Mouse (Mus musculus) CH12.LX (cell line): ENCODE measurements around the gene Cdca7. TPM values are rescaled to one million over a fixed set of nuclear protein-coding genes. Genes with fewer than 3 reads are reported as not detected.

Experiments
- DNase-seq: peaks from one replicate; pipeline ENCODE4 v3.0.0-alpha.2; 2013; ENCODE audit errors: extremely low read depth
- H3K27ac ChIP-seq: 2 replicates; pipeline ENCODE4 v1.5.1; 2012; ENCODE audit warnings: low read depth, mild to moderate bottlenecking, control low read depth, moderate library complexity; ENCODE audit not compliant: insufficient read depth
- H3K27me3 ChIP-seq: replicated peaks from 2 replicates; pipeline ENCODE3; 2012; ENCODE audit warnings: inconsistent platforms
- H3K36me3 ChIP-seq, 2 experiments: replicated peaks in 1 of 2; 2 replicates each; pipeline versions ENCODE3 to v1.6.1; 2012; ENCODE audit warnings: inconsistent platforms in 1 of 2, low read length in 1 of 2, mild to moderate bottlenecking in 1 of 2, mixed read lengths in 1 of 2, moderate library complexity in 1 of 2; ENCODE audit not compliant: control insufficient read depth in 1 of 2, insufficient read depth in 1 of 2
- H3K4me1 ChIP-seq, 2 experiments: 2 replicates each; pipeline ENCODE4 v1.6.1; 2012; ENCODE audit warnings: inconsistent platforms in 1 of 2, moderate library complexity in 1 of 2; ENCODE audit not compliant: insufficient read depth in 2 of 2, control insufficient read depth in 1 of 2
- H3K4me2 ChIP-seq: 2 replicates; pipeline ENCODE4 v1.6.1; 2012; ENCODE audit warnings: low read depth, mild to moderate bottlenecking, control low read depth; ENCODE audit not compliant: poor library complexity, insufficient read depth, severe bottlenecking
- H3K4me3 ChIP-seq, 3 experiments: fragments of 150-350 bp in 1 of 3; sonication (generic) in 1 of 3; replicated peaks in 1 of 3; 2 replicates each; pipeline versions ENCODE3 to v1.5.1; 2011 to 2012; ENCODE audit warnings: low read depth in 2 of 3, low read length in 2 of 3, mild to moderate bottlenecking in 2 of 3, moderate library complexity in 2 of 3, control low read depth in 1 of 3, improper control_type of control experiment in 1 of 3, inconsistent platforms in 1 of 3, mixed read lengths in 1 of 3; ENCODE audit not compliant: poor library complexity in 1 of 3
- H3K79me2 ChIP-seq: replicated peaks from 2 replicates; pipeline ENCODE4 v1.6.1; 2012; ENCODE audit warnings: mild to moderate bottlenecking, moderate library complexity; ENCODE audit not compliant: control insufficient read depth, poor library complexity, insufficient read depth, severe bottlenecking; ENCODE audit errors: extremely low read depth
- H3K9ac ChIP-seq: 2 replicates; pipeline ENCODE4 v1.6.1; 2012; ENCODE audit warnings: low read depth, mild to moderate bottlenecking, control low read depth, moderate library complexity; ENCODE audit not compliant: insufficient read depth
- H3K9me3 ChIP-seq: replicated peaks from 2 replicates; pipeline ENCODE3; 2012; ENCODE audit warnings: low read length, inconsistent platforms, mixed read lengths
- BHLHE40 ChIP-seq: IDR thresholded peaks from 2 replicates; pipeline ENCODE4 v1.6.1; 2011; ENCODE audit warnings: mild to moderate bottlenecking, low read depth, low read length, improper control_type of control experiment
- CHD1 ChIP-seq: IDR thresholded peaks from 2 replicates; pipeline ENCODE4 v1.6.1; 2012; ENCODE audit warnings: low read depth, low read length, improper control_type of control experiment, inconsistent platforms
- E2F4 ChIP-seq: IDR thresholded peaks from 2 replicates; pipeline ENCODE4 v1.6.1; 2011; ENCODE audit warnings: low read depth, low read length, improper control_type of control experiment; ENCODE audit not compliant: insufficient replicate concordance
- ELF1 ChIP-seq: IDR thresholded peaks from 2 replicates; pipeline ENCODE4 v1.6.1; 2014; ENCODE audit warnings: low read depth, mild to moderate bottlenecking, inconsistent platforms, low read length, improper control_type of control experiment
- ETS1 ChIP-seq: conservative IDR thresholded peaks from 2 replicates; pipeline ENCODE4 v1.6.1; 2012; ENCODE audit warnings: low read depth, mild to moderate bottlenecking, inconsistent platforms, low read length, improper control_type of control experiment, moderate library complexity
- HCFC1 ChIP-seq: IDR thresholded peaks from 2 replicates; pipeline ENCODE4 v1.6.1; 2012; ENCODE audit warnings: low read depth, mild to moderate bottlenecking, inconsistent platforms, low read length, improper control_type of control experiment
- IRF4 ChIP-seq: IDR thresholded peaks from 2 replicates; pipeline ENCODE4 v1.6.1; 2014; ENCODE audit warnings: low read depth, mild to moderate bottlenecking, inconsistent platforms, low read length, improper control_type of control experiment
- JUN ChIP-seq: IDR thresholded peaks from 2 replicates; pipeline ENCODE4 v1.6.1; 2011; ENCODE audit warnings: low read depth, mild to moderate bottlenecking, low read length, improper control_type of control experiment, moderate library complexity; ENCODE audit not compliant: insufficient read depth
- MEF2A ChIP-seq: IDR thresholded peaks from 2 replicates; pipeline ENCODE4 v1.6.1; 2014; ENCODE audit warnings: low read depth, mild to moderate bottlenecking, inconsistent platforms, low read length, improper control_type of control experiment, borderline replicate concordance
- MXI1 ChIP-seq: IDR thresholded peaks from 2 replicates; pipeline ENCODE4 v1.6.1; 2011; ENCODE audit warnings: mild to moderate bottlenecking, low read depth, low read length, improper control_type of control experiment
- MYC ChIP-seq: IDR thresholded peaks from 2 replicates; pipeline ENCODE4 v1.6.1; 2011; ENCODE audit warnings: low read depth, mild to moderate bottlenecking, improper control_type of control experiment, low read length
- NRF1 ChIP-seq: IDR thresholded peaks from 2 replicates; pipeline ENCODE4 v1.6.1; 2014; ENCODE audit warnings: low read depth, mild to moderate bottlenecking, inconsistent platforms, low read length, improper control_type of control experiment, moderate library complexity
- PAX5 ChIP-seq: IDR thresholded peaks from 2 replicates; pipeline ENCODE4 v1.6.1; 2012; ENCODE audit warnings: low read length, inconsistent platforms, mixed read lengths
- POLR2A ChIP-seq: IDR thresholded peaks from 2 replicates; pipeline ENCODE4 v1.6.1; 2011; ENCODE audit warnings: low read depth, mild to moderate bottlenecking, improper control_type of control experiment, low read length
- POLR2AphosphoS2 ChIP-seq: IDR thresholded peaks from 2 replicates; pipeline ENCODE4 v1.6.1; 2011; ENCODE audit warnings: low read depth, low read length, improper control_type of control experiment
- RCOR1 ChIP-seq: conservative IDR thresholded peaks from 2 replicates; pipeline ENCODE4 v1.6.1; 2012; ENCODE audit warnings: low read depth, mild to moderate bottlenecking, inconsistent platforms, low read length, improper control_type of control experiment
- SIN3A ChIP-seq: IDR thresholded peaks from 2 replicates; pipeline ENCODE4 v1.6.1; 2012; ENCODE audit warnings: low read length, improper control_type of control experiment, inconsistent platforms
- TCF12 ChIP-seq: IDR thresholded peaks from 2 replicates; pipeline ENCODE4 v1.6.1; 2014; ENCODE audit warnings: low read depth, mild to moderate bottlenecking, inconsistent platforms, low read length, improper control_type of control experiment
- UBTF ChIP-seq: IDR thresholded peaks from 2 replicates; pipeline ENCODE4 v1.6.1; 2012; ENCODE audit warnings: low read depth, mild to moderate bottlenecking, inconsistent platforms, low read length, improper control_type of control experiment, moderate library complexity
- USF1 ChIP-seq: IDR thresholded peaks from 2 replicates; pipeline ENCODE4 v1.6.1; 2014; ENCODE audit warnings: low read depth, mild to moderate bottlenecking, inconsistent platforms, low read length, improper control_type of control experiment
- ZC3H11A ChIP-seq: IDR thresholded peaks from 2 replicates; pipeline ENCODE4 v1.6.1; 2012; ENCODE audit warnings: low read depth, mild to moderate bottlenecking, inconsistent platforms, low read length, improper control_type of control experiment
- ZNF384 ChIP-seq: IDR thresholded peaks from 2 replicates; pipeline ENCODE4 v1.6.1; 2012; ENCODE audit warnings: low read depth, low read length, improper control_type of control experiment, inconsistent platforms
- dilution Hi-C: fragments of 300-500 bp; cut with MboI; formaldehyde crosslinking; loops from 2 replicates; pipeline ENCODE4 v1.14.3; 2020; ENCODE audit warnings: low sequenced_read_pairs; ENCODE audit not compliant: extremely low pct_unique_long_range_greater_than_20kb, extremely low pct_ligation_motif_present
- in situ Hi-C: fragments of 300-500 bp; cut with MboI; formaldehyde crosslinking; loops from 3 replicates; pipeline ENCODE4 v1.14.3; 2019; ENCODE audit warnings: low sequenced_read_pairs, low pct_ligation_motif_present, low pct_unique_long_range_greater_than_20kb, mixed read lengths
- polyA plus RNA-seq: library from polyadenylated mRNA; unstranded; fragments of >175 nt; gene quantifications from 2 replicates; pipeline ENCODE4 v1.2.1, GENCODE M21; 2012; ENCODE audit warnings: low read depth; ENCODE audit not compliant: insufficient read length
- total RNA-seq, 2 experiments: library from RNA; depleted of rRNA; stranded (reverse); fragments of 300-350 nt in 1 of 2; fragments of >200 nt in 1 of 2; gene quantifications; 2 replicates each; pipeline ENCODE4 v1.2.3; 2012 to 2014

Gene Cdca7
- total and polyA plus RNA-seq, 3 experiments: 83.5 to 202 (median 114) TPM

DNA sequence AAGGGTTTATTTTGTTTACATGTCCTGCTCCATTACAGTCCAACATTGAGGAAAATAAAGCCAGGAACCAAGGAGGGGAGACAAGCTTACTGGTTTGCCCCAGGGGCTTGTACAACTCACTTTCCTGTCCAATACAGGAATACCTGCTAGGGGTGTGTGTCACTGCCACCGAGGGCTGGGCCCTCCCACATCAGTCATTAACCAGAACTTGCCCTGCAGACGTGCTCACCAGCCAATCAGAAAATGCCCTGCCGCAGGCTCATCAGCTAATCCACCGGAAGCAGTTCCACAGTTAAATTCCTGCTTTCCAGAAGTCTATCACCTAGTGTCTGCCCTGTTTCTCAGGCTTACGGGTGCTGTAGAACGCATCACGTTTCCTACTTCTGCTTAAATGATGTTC, 15.7 kb downstream of the Cdca7 start:
- dilution Hi-C loops: no loop called here
- no peak for TF ChIP-seq SIN3A
- TF ChIP-seq TCF12: no peak
- TF ChIP-seq IRF4: no peak
- no peak for TF ChIP-seq ETS1
- no peak for TF ChIP-seq MEF2A
- no peak for TF ChIP-seq POLR2AphosphoS2
- no peak for TF ChIP-seq RCOR1
- TF ChIP-seq BHLHE40: no peak
- TF ChIP-seq ZNF384: no peak
- no peak for TF ChIP-seq JUN
- Histone ChIP-seq H3K4me3 (no peak overlapping the region), H3K4me2 (no peak overlapping the region), H3K36me3 (peaks cover 0 to 10% of the 10 kb centered on the region in 2 experiments), H3K9ac (no peak overlapping the region), H3K27ac (no peak overlapping the region), H3K9me3 (no peaks in the 10 kb centered on the region), H3K4me1 (peaks cover 0 to 5% of the 10 kb centered on the region in 2 experiments; a peak in 1 of 4 replicates), H3K27me3 (no peaks in the 10 kb centered on the region), H3K79me2 (no peaks in the 10 kb centered on the region)
- in situ Hi-C loops: no loop called here
- DNase-seq: no peak

DNA sequence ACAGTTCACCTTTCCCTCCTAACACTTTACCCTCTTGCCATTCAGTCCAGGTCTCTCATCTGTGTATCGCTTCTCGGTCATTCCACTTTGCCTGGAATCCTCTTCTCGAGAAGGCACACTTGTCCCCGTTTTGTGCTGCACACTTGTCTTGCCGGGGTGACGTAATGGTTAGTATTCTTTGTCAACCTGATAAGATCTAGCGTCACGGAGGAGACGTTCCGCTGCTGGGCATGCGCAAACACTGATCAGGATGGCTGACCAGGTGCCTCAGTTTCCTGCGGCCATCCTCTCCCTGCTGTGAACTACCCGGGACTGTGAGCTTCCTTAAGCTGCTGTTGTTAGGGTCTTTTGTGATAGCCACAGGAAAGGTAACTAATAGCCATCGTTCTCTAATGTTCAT, 17.1 kb downstream of the Cdca7 start:
- TF ChIP-seq JUN (no peak), RCOR1 (no peak), PAX5 (no peak), POLR2AphosphoS2 (no peak), ELF1 (no peak), TCF12 (no peak), NRF1 (no peak), POLR2A (no peak), USF1 (no peak), MYC (no peak), E2F4 (no peak), HCFC1 (no peak), ZC3H11A (no peak), SIN3A (no peak), UBTF (no peak), MXI1 (no peak), CHD1 (no peak)
- no peak for DNase-seq
- H3K9me3 ChIP-seq: no peaks in the 10 kb centered on the region
- H3K27me3 ChIP-seq: no peaks in the 10 kb centered on the region
- no peak overlapping the region for H3K4me3 ChIP-seq
- H3K79me2 ChIP-seq: no peaks in the 10 kb centered on the region
- no peak overlapping the region for H3K9ac ChIP-seq
- no peak overlapping the region for H3K4me2 ChIP-seq
- in situ Hi-C loops: no loop called here
- dilution Hi-C loops: no loop called here
- H3K4me1 ChIP-seq: peaks cover 0 to 5% of the 10 kb centered on the region in 2 experiments; a peak in 1 of 4 replicates
- H3K27ac ChIP-seq: no peak overlapping the region
- H3K36me3 ChIP-seq: no peaks in the 10 kb centered on the region
